ENCODE assay signal across 9 mouse cellular contexts in genomic region chr10:17575448-17576332, GRCm38 (mm10).
DNase-seq lines count a peak whose midpoint lies in the region; ATAC-seq and TF ChIP-seq lines count a peak whose summit lies in the region.
"Had no signal": no experiment of that assay in that cellular context is flagged by ENCODE, and none has a peak within 500 bp of the region (broad histone marks: within the 10 kb centered on the region; RNA-seq: fewer than 3 reads in every experiment).

No protein-coding gene starts in this region.

- H3K9me3 ChIP-seq in kidney, embryonic 16.5 days (ENCODE audit: low read length), result 0 out of 2 replicates have a peak, but pooled peaks cover 3% of the 10 kb centered on the region
- H3K9me3 ChIP-seq in intestine, embryonic 16.5 days (ENCODE audit: control insufficient read depth, low read length), result no peaks in the 10 kb centered on the region
- H3K9me3 ChIP-seq: hindbrain, embryonic 15.5 days had no signal

- TF ChIP-seq CTCF in gastrocnemius, adult 2 months (IDR thresholded peaks at IDR 0.05), result no peak

- H3K79me2 ChIP-seq in myocyte (ENCODE audit: control insufficient read depth, insufficient read depth), result no peaks in the 10 kb centered on the region

- DNase-seq in kidney, postnatal 14 days, result no peak
- peak; percentile 48 for DNase-seq in adipocyte (ENCODE audit: low spot score)
- no peak for DNase-seq in left cerebral cortex, postnatal 36 days (ENCODE audit: low spot score in 2 of 2)
- no peak for DNase-seq in layer of hippocampus, postnatal 14 days (ENCODE audit: low spot score in 2 of 2)
- DNase-seq in gastrocnemius, adult 2 months, result no peak

- H3K4me2 ChIP-seq in kidney, embryonic 16.5 days (replicated peaks; ENCODE audit: low read depth, low read length), result no peak overlapping the region
- H3K4me2 ChIP-seq in intestine, embryonic 16.5 days (ENCODE audit: low read depth, low read length), result no peak overlapping the region
- peak overlapping the region; percentile 14 for H3K4me2 ChIP-seq in myocyte (ENCODE audit: low read depth)
- H3K4me2 ChIP-seq: hindbrain, embryonic 15.5 days had no signal

- ATAC-seq in kidney, embryonic 16.5 days (ENCODE audit: low FRiP score, low TSS enrichment), result peak; percentile 71
- peak; percentile 93 for ATAC-seq in intestine, embryonic 16.5 days

- WGBS in kidney, embryonic 16.5 days, result 46% methylated on average over 10 of the region's 10 CpGs
- 49% methylated on average over 10 of the region's 10 CpGs for WGBS in intestine, embryonic 16.5 days

- no peaks in the 10 kb centered on the region for H3K36me3 ChIP-seq in kidney, embryonic 16.5 days (ENCODE audit: insufficient read depth, low read length)
- no peaks in the 10 kb centered on the region for H3K36me3 ChIP-seq in intestine, embryonic 16.5 days (ENCODE audit: control insufficient read depth, insufficient read depth, low read length)
- no peaks in the 10 kb centered on the region for H3K36me3 ChIP-seq in myocyte (ENCODE audit: control insufficient read depth, insufficient read depth)
- H3K36me3 ChIP-seq: hindbrain, embryonic 15.5 days had no signal

- H3K9ac ChIP-seq in kidney, embryonic 16.5 days (replicated peaks; ENCODE audit: low read length), result no peak overlapping the region
- no peak overlapping the region for H3K9ac ChIP-seq in intestine, embryonic 16.5 days (ENCODE audit: low read depth, low read length)
- H3K9ac ChIP-seq: hindbrain, embryonic 15.5 days had no signal

- intact Hi-C loops in left cerebral cortex, postnatal 36 days (cut with DNase I), result no loop called here
- intact Hi-C loops in gastrocnemius, adult 2 months (cut with DNase I), result no loop called here

- H3K4me1 ChIP-seq in kidney, embryonic 16.5 days (ENCODE audit: insufficient read depth, low read length), result peaks cover 18% of the 10 kb centered on the region; the same call in 1 of the 2 replicates
- H3K4me1 ChIP-seq in intestine, embryonic 16.5 days (ENCODE audit: control insufficient read depth, insufficient read depth, low read length), result peaks cover 11% of the 10 kb centered on the region
- H3K4me1 ChIP-seq: hindbrain, embryonic 15.5 days had no signal

- no peak overlapping the region for H3ac ChIP-seq in myocyte (ENCODE audit: control insufficient read depth, insufficient read length)

- H3K4me3 ChIP-seq in kidney, embryonic 16.5 days (ENCODE audit: low read length), result no peak overlapping the region
- H3K4me3 ChIP-seq in intestine, embryonic 16.5 days (ENCODE audit: low read length), result no peak overlapping the region
- no peak overlapping the region for H3K4me3 ChIP-seq in myocyte
- H3K4me3 ChIP-seq in gastrocnemius, adult 2 months, result no peak overlapping the region
- H3K4me3 ChIP-seq: hindbrain, embryonic 15.5 days had no signal

- no peaks in the 10 kb centered on the region for H3K27me3 ChIP-seq in kidney, embryonic 16.5 days (ENCODE audit: insufficient read depth, low read length)
- no peaks in the 10 kb centered on the region for H3K27me3 ChIP-seq in intestine, embryonic 16.5 days (replicated peaks; ENCODE audit: control insufficient read depth, insufficient read depth, low read length)
- no peaks in the 10 kb centered on the region for H3K27me3 ChIP-seq in myocyte (ENCODE audit: control insufficient read depth, insufficient read depth, insufficient read length)
- H3K27me3 ChIP-seq: hindbrain, embryonic 15.5 days had no signal

- no peak for TF ChIP-seq POLR2A in myocyte (IDR thresholded peaks at IDR 0.05; ENCODE audit: insufficient read length, low read depth)

- peak overlapping the region; percentile 49 for H3K27ac ChIP-seq in kidney, embryonic 16.5 days (ENCODE audit: low read length)
- H3K27ac ChIP-seq in intestine, embryonic 16.5 days (ENCODE audit: low read length), result peak overlapping the region; percentile 72
- no peak overlapping the region for H3K27ac ChIP-seq in gastrocnemius, adult 2 months
- H3K27ac ChIP-seq: hindbrain, embryonic 15.5 days had no signal

TF ChIP-seq in myocyte, 11 proteins besides CTCF, POLR2A, EP300 and RAD21:
- TF ChIP-seq MYOG (IDR thresholded peaks at IDR 0.05; ENCODE audit: control insufficient read depth in 1 of 3, insufficient read depth in 1 of 3, insufficient read length in 2 of 3, low read depth in 2 of 3) (no peak), CEBPB (IDR thresholded peaks at IDR 0.05; ENCODE audit: insufficient read depth, poor library complexity, severe bottlenecking) (peak; percentile 37; the same call in 1 of the 2 replicates)
